Mouse (Mus musculus) retina, adult 2 months (tissue): Measurements from ENCODE around the gene Flnb.

Source experiments
- DNase-seq: peaks from one replicate; pipeline ENCODE4 v3.0.0-alpha.2; 2012; ENCODE audit warnings: low read depth, low spot score

The Flnb gene

GRCm38 (mm10) chr14:7817770-7818462 lies at the start of gene Flnb:
TSS of gene Flnb (plus strand) at chr14:7817957.
- DNase-seq: peak; percentile 86

GRCm38 (mm10) chr14:7773714-7774389 lies 43.9 kb upstream of the Flnb start:
- no peak for DNase-seq

- no peak for DNase-seq
Observed at GRCm38 (mm10) chr14:7786073-7786472, 31.7 kb upstream of the Flnb start.

- no peak for DNase-seq
Observed at GRCm38 (mm10) chr14:7789266-7790030, 28.3 kb upstream of the Flnb start.

GRCm38 (mm10) chr14:7791061-7791531 lies 26.7 kb upstream of the Flnb start:
- DNase-seq: no peak

GRCm38 (mm10) chr14:7791532-7792159 lies 26.1 kb upstream of the Flnb start, which contains the start of gene Gm26661:
TSS of gene Gm26661 (plus strand) at chr14:7791587.
- no peak for DNase-seq

- no peak for DNase-seq
Observed at GRCm38 (mm10) chr14:7795961-7796360, 21.8 kb upstream of the Flnb start.

- no peak for DNase-seq
Observed at GRCm38 (mm10) chr14:7800611-7801010, 17.1 kb upstream of the Flnb start.

- no peak for DNase-seq
Observed at GRCm38 (mm10) chr14:7801831-7802230, 15.9 kb upstream of the Flnb start.

- no peak for DNase-seq
Observed at GRCm38 (mm10) chr14:7803874-7804557, 13.7 kb upstream of the Flnb start.

GRCm38 (mm10) chr14:7804558-7804905 lies 13.2 kb upstream of the Flnb start:
- DNase-seq: no peak

GRCm38 (mm10) chr14:7807711-7808110 lies 10.0 kb upstream of the Flnb start:
- no peak for DNase-seq

- no peak for DNase-seq
Observed at GRCm38 (mm10) chr14:7808501-7808981, 9.2 kb upstream of the Flnb start.

GRCm38 (mm10) chr14:7809043-7809955 lies 8.5 kb upstream of the Flnb start:
- DNase-seq: no peak

- no peak for DNase-seq
Observed at GRCm38 (mm10) chr14:7818463-7819121, 835 bp downstream of the Flnb start.

GRCm38 (mm10) chr14:7819446-7819845 lies 1.7 kb downstream of the Flnb start:
- DNase-seq: no peak

- DNase-seq: no peak
Observed at GRCm38 (mm10) chr14:7821341-7821740, 3.6 kb downstream of the Flnb start.

- DNase-seq: no peak
Observed at GRCm38 (mm10) chr14:7822693-7823092, 4.9 kb downstream of the Flnb start.

- no peak for DNase-seq
Observed at GRCm38 (mm10) chr14:7824651-7825268, 7.0 kb downstream of the Flnb start.
